Mouse (Mus musculus) stomach, postnatal 0 days (tissue): Measurements from ENCODE around the gene Dnajc16.

Source experiments
- CTCF ChIP-seq: IDR thresholded peaks from 2 replicates; pipeline ENCODE4 v1.5.1; 2016; ENCODE audit warnings: antibody characterized with exemption, low read depth, mild to moderate bottlenecking, moderate library complexity
- EP300 ChIP-seq: optimal IDR thresholded peaks from 2 replicates; pipeline ENCODE3; 2016; ENCODE audit warnings: antibody characterized with exemption

- TF ChIP-seq CTCF (no peak), EP300 (no peak)
Observed at GRCm38 (mm10) chr4:141779828-141780227, 10.9 kb downstream of the Dnajc16 start.
